Mouse (Mus musculus): Measurements from ENCODE around the gene Camk1d.

GRCm38 (mm10) chr2:5600183-5600962, 113.9 kb downstream of the Camk1d start:
- TF ChIP-seq CTCF (conservative IDR thresholded peaks at IDR 0.05; ENCODE audit: insufficient read depth, insufficient read length, low read depth, low read length) (no peak), POLR2A (IDR thresholded peaks at IDR 0.05; ENCODE audit: low read depth, low read length) (no peak)

Data from kidney, adult 2 months (tissue).